Mouse (Mus musculus) spleen, adult 2 months (tissue): ENCODE data around the gene Oprl1.

Experiments used
- CTCF ChIP-seq: fragments of 200-500 bp; IDR thresholded peaks from 2 replicates; pipeline ENCODE4 v1.5.1; 2011; ENCODE audit warnings: mild to moderate bottlenecking, inconsistent platforms; ENCODE audit not compliant: insufficient read depth, insufficient read length, insufficient replicate concordance; ENCODE audit errors: extremely low read depth
- POLR2A ChIP-seq: fragments of 200-500 bp; IDR thresholded peaks from 2 replicates; pipeline ENCODE4 v1.6.1; 2011; ENCODE audit warnings: low read depth, low read length, inconsistent platforms

DNA sequence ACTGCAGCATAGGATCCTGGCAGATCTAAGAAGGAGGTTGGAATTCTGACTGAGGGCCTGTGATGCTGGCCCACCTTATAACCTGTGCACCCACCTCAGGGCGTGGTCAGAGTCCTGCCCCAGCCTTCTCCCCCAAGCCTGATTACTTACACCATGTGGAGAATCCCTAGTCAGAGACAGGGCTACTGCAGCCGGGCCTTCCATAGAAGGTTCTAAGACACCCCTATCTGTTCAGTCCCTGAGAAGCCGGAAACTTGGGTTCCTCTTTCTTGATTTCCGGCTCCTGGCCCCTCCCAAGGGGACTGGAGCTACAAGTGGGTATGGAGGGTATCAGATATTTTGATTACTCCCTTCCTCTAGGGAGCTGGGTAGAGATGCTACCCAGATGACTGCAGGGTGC, 23.2 kb upstream of the Oprl1 start:
- TF ChIP-seq POLR2A (no peak), CTCF (no peak)
